Mouse (Mus musculus) cerebellum, adult 9-11 months (tissue): ENCODE data around the gene Ppp2r3a.

Experiments
- DNase-seq: peaks from one replicate; pipeline ENCODE4 v3.0.0; 2022

Ppp2r3a gene

DNA sequence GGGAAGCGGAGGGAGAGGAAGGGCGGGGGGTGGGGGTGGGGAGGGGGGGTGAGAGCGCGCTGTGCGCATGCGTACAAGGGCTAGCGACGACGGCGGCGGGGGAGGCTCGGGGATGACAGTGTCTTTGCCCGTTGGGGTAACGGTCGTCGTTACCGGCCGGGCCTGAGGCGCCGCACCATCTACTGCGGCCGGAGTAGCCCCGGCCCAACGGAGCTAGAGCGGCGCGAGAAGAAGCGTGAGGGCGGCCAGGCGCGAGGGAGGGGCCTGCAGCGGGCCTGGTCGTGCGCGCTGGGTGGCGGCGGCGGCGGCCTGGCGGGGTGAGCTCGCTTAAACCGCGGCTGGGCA lies 177.6 kb downstream of the Ppp2r3a start, which contains the start of gene Msl2:
Gene Msl2, plus strand, starts transcription at position 115 of the 345 bp plus-strand sequence.
- no peak for DNase-seq

DNA sequence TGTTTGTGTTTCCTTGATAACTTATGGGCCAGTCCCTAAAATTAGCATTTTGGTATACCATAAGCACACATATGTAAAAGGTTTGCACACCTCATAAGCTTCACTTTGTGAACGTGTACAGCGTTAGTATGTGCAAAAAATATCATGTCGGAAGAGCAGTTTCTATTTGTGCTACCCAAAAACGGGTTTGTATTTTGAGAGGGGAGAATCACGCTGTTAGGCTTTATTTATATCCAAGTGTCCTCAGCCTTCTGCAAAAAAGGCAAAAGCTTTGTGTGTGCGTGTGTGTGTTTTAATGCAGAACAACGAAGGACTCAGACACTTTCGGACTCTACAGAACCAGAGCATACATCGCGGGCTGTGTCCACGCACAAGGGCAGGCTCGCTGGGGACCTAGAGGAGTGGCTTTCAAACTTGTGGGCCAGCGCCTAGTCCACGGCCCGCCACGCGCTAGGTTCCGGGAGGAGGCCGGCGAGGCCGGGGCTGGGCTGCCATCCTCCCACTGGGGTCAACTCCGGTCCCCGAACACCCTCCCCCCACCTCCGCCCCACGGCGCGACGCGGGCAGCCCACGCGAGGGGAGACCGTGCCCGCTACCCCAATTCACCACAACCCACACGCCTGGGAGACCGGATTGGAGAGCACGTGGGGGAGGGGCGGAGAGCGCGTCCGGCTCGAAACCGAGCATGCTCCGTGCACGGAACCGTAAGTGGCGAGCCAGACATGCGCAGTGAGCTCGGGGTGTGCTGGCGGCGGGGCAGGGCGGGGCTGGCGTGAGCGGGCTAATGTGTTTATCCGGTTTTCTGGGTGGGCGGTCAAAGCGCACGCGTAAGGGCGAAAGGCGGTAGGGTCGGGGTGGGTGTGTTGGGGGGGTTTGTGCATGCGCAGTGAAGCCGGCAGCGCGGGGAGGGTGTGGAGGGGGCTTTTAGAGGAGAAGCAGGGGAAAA lies 178.3 kb downstream of the Ppp2r3a start:
- peak; percentile 99 for DNase-seq

DNA sequence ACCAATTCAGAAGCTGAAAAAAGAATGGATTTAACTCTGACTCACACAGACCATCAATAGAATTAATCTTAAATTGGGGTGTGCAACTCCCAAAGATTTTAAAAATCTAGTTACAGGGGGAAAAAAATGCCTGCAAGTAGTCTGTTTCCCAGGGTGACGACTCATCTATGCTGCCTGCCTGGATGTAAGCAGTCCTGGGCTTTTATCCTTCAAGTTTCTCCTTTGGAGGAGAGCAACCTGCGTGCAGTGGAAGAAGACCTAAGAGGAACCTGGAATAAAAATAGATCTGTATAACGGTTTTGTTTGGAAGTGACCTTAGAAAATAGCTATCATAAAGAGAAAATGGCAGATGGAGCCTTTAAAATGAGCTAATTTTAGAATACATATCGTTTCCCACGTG lies 179.1 kb downstream of the Ppp2r3a start:
- DNase-seq = no peak

DNA sequence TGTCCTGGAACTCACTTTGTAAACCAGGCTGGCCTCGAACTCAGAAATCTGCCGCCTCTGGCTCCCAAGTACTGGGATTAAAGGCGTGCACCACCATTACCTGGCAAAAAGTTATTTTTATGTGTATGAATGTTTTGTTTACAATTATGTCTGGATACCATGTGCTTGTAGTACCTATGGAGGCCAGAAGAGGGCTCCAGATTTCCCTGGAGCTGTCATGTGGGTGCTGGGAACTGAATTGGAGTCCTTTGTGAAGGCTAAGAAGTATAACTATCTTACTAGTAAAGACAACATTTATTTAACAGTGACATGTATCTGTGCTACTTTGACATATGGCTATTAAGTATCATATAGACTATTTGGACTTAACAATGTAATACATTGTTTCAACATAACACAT lies 181.8 kb downstream of the Ppp2r3a start:
- DNase-seq = no peak

DNA sequence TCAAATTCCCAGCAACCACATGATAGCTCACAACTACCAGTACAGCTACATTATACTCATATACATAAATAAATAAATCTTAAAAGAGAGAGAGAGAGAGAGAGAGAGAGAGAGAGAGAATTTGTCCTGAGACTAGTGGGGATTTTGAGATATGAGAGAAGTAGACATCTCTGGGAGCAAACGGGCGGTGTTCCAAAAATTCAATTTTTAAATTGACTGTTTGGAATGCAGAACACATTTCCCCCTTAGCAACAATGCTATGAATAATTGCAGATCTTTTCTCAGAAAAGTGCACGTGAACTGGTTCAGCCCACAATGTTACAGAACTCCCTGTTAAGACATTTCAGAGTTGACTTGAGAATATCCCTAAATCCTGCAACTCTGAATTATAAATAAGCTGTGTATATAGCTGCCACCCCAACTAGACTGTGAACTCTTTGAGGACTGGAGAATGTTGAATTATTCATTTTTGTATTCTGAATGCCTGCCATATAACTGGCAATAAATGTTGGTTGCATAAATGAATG lies 186.5 kb downstream of the Ppp2r3a start:
- DNase-seq = no peak

DNA sequence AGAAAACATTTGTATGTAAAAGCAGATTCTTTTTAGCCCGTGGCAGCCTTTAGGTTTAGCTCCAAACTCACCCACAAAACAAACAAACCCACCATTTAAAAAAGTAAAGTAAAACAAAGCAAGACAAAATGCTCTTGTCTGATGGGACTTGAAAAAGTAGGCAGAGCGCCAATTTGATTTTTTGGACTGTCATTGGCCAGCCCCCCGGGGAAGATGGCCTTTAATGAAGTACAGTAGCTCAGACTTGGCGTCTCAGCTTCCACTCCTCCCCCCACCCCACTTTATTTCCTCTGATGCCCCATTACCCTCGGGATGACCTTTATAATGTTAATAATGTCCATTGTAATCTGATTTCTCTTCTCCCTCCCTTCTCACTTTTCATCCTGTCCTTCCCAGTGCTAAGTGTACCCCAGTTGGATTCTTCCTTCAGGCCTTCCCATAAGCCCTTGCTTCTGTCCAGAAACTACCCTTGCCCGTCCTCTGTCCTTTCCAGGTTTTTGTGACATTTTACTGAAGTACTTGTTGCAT lies 189.3 kb downstream of the Ppp2r3a start:
- no peak for DNase-seq

DNA sequence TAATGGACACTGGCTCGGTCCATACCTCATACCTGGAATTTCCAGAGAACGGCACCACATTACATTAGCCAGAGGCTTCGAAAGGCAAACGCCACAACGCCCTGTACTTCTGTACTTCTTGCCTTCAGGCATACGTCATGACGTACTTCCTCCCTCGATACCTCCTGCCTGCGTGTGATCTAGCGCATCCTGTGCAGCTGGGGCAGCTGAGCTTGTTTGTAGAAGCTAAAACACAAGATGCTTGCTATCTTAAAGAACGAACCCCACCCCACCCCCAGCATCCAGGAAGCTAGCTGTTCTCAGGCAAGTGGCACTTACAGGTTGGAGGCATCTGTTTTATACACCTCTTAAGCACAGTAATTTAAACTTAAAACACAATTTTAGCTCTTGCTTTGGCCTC lies 190.6 kb downstream of the Ppp2r3a start:
- DNase-seq = no peak

DNA sequence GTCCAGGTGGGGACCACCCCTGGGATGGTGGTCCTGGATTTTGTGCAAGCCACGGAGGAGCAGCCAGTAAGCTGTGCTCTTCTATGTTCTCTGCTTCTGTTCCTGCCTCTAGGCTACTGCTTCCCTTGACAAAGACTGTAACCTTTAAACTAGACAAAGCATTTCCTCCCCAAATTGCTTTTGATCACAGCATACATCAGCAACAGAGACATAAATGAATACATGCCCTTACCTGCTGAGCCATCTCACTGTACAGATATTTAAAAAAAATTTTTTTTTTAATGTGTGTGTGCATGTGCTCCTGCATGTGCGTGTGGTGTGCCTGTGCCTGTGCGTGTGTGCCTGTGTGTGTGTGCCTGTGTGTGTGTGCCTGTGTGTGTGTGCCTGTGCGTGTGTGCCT lies 194.4 kb downstream of the Ppp2r3a start:
- DNase-seq = no peak
